Mouse (Mus musculus) CH12.LX (cell line): Measurements from ENCODE around the gene Pald1. TPM values are rescaled to one million over a fixed set of nuclear protein-coding genes. Genes with fewer than 3 reads are reported as not detected.

Source experiments
- DNase-seq: peaks from one replicate; pipeline ENCODE4 v3.0.0-alpha.2; 2013; ENCODE audit errors: extremely low read depth
- H3K27ac ChIP-seq: 2 replicates; pipeline ENCODE4 v1.5.1; 2012; ENCODE audit warnings: low read depth, mild to moderate bottlenecking, control low read depth, moderate library complexity; ENCODE audit not compliant: insufficient read depth
- H3K27me3 ChIP-seq: replicated peaks from 2 replicates; pipeline ENCODE3; 2012; ENCODE audit warnings: inconsistent platforms
- H3K36me3 ChIP-seq, 2 experiments: replicated peaks in 1 of 2; 2 replicates each; pipeline versions ENCODE3 to v1.6.1; 2012; ENCODE audit warnings: inconsistent platforms in 1 of 2, low read length in 1 of 2, mild to moderate bottlenecking in 1 of 2, mixed read lengths in 1 of 2, moderate library complexity in 1 of 2; ENCODE audit not compliant: control insufficient read depth in 1 of 2, insufficient read depth in 1 of 2
- H3K4me1 ChIP-seq, 2 experiments: 2 replicates each; pipeline ENCODE4 v1.6.1; 2012; ENCODE audit warnings: inconsistent platforms in 1 of 2, moderate library complexity in 1 of 2; ENCODE audit not compliant: insufficient read depth in 2 of 2, control insufficient read depth in 1 of 2
- H3K4me2 ChIP-seq: 2 replicates; pipeline ENCODE4 v1.6.1; 2012; ENCODE audit warnings: low read depth, mild to moderate bottlenecking, control low read depth; ENCODE audit not compliant: poor library complexity, insufficient read depth, severe bottlenecking
- H3K4me3 ChIP-seq, 3 experiments: fragments of 150-350 bp in 1 of 3; sonication (generic) in 1 of 3; replicated peaks in 1 of 3; 2 replicates each; pipeline versions ENCODE3 to v1.5.1; 2011 to 2012; ENCODE audit warnings: low read depth in 2 of 3, low read length in 2 of 3, mild to moderate bottlenecking in 2 of 3, moderate library complexity in 2 of 3, control low read depth in 1 of 3, improper control_type of control experiment in 1 of 3, inconsistent platforms in 1 of 3, mixed read lengths in 1 of 3; ENCODE audit not compliant: poor library complexity in 1 of 3
- H3K79me2 ChIP-seq: replicated peaks from 2 replicates; pipeline ENCODE4 v1.6.1; 2012; ENCODE audit warnings: mild to moderate bottlenecking, moderate library complexity; ENCODE audit not compliant: control insufficient read depth, poor library complexity, insufficient read depth, severe bottlenecking; ENCODE audit errors: extremely low read depth
- H3K9ac ChIP-seq: 2 replicates; pipeline ENCODE4 v1.6.1; 2012; ENCODE audit warnings: low read depth, mild to moderate bottlenecking, control low read depth, moderate library complexity; ENCODE audit not compliant: insufficient read depth
- H3K9me3 ChIP-seq: replicated peaks from 2 replicates; pipeline ENCODE3; 2012; ENCODE audit warnings: low read length, inconsistent platforms, mixed read lengths
- BHLHE40 ChIP-seq: IDR thresholded peaks from 2 replicates; pipeline ENCODE4 v1.6.1; 2011; ENCODE audit warnings: mild to moderate bottlenecking, low read depth, low read length, improper control_type of control experiment
- IRF4 ChIP-seq: IDR thresholded peaks from 2 replicates; pipeline ENCODE4 v1.6.1; 2014; ENCODE audit warnings: low read depth, mild to moderate bottlenecking, inconsistent platforms, low read length, improper control_type of control experiment
- MEF2A ChIP-seq: IDR thresholded peaks from 2 replicates; pipeline ENCODE4 v1.6.1; 2014; ENCODE audit warnings: low read depth, mild to moderate bottlenecking, inconsistent platforms, low read length, improper control_type of control experiment, borderline replicate concordance
- MXI1 ChIP-seq: IDR thresholded peaks from 2 replicates; pipeline ENCODE4 v1.6.1; 2011; ENCODE audit warnings: mild to moderate bottlenecking, low read depth, low read length, improper control_type of control experiment
- NRF1 ChIP-seq: IDR thresholded peaks from 2 replicates; pipeline ENCODE4 v1.6.1; 2014; ENCODE audit warnings: low read depth, mild to moderate bottlenecking, inconsistent platforms, low read length, improper control_type of control experiment, moderate library complexity
- PAX5 ChIP-seq: IDR thresholded peaks from 2 replicates; pipeline ENCODE4 v1.6.1; 2012; ENCODE audit warnings: low read length, inconsistent platforms, mixed read lengths
- POLR2A ChIP-seq: IDR thresholded peaks from 2 replicates; pipeline ENCODE4 v1.6.1; 2011; ENCODE audit warnings: low read depth, mild to moderate bottlenecking, improper control_type of control experiment, low read length
- RCOR1 ChIP-seq: conservative IDR thresholded peaks from 2 replicates; pipeline ENCODE4 v1.6.1; 2012; ENCODE audit warnings: low read depth, mild to moderate bottlenecking, inconsistent platforms, low read length, improper control_type of control experiment
- SIN3A ChIP-seq: IDR thresholded peaks from 2 replicates; pipeline ENCODE4 v1.6.1; 2012; ENCODE audit warnings: low read length, improper control_type of control experiment, inconsistent platforms
- SMC3 ChIP-seq: IDR thresholded peaks from 2 replicates; pipeline ENCODE4 v1.6.1; 2011; ENCODE audit warnings: low read depth, low read length, improper control_type of control experiment
- TBP ChIP-seq: conservative IDR thresholded peaks from 2 replicates; pipeline ENCODE4 v1.6.1; 2011; ENCODE audit warnings: low read depth, low read length, improper control_type of control experiment
- UBTF ChIP-seq: IDR thresholded peaks from 2 replicates; pipeline ENCODE4 v1.6.1; 2012; ENCODE audit warnings: low read depth, mild to moderate bottlenecking, inconsistent platforms, low read length, improper control_type of control experiment, moderate library complexity
- USF1 ChIP-seq: IDR thresholded peaks from 2 replicates; pipeline ENCODE4 v1.6.1; 2014; ENCODE audit warnings: low read depth, mild to moderate bottlenecking, inconsistent platforms, low read length, improper control_type of control experiment
- USF2 ChIP-seq: conservative IDR thresholded peaks from 2 replicates; pipeline ENCODE4 v1.6.1; 2011; ENCODE audit warnings: low read depth, low read length, improper control_type of control experiment
- ZC3H11A ChIP-seq: IDR thresholded peaks from 2 replicates; pipeline ENCODE4 v1.6.1; 2012; ENCODE audit warnings: low read depth, mild to moderate bottlenecking, inconsistent platforms, low read length, improper control_type of control experiment
- ZKSCAN1 ChIP-seq: IDR thresholded peaks from 2 replicates; pipeline ENCODE4 v1.6.1; 2012; ENCODE audit warnings: low read depth, inconsistent platforms, low read length, improper control_type of control experiment, borderline replicate concordance
- ZMIZ1 ChIP-seq: IDR thresholded peaks from 2 replicates; pipeline ENCODE4 v1.6.1; 2012; ENCODE audit warnings: low read depth, mild to moderate bottlenecking, inconsistent platforms, low read length, improper control_type of control experiment
- dilution Hi-C: fragments of 300-500 bp; cut with MboI; formaldehyde crosslinking; loops from 2 replicates; pipeline ENCODE4 v1.14.3; 2020; ENCODE audit warnings: low sequenced_read_pairs; ENCODE audit not compliant: extremely low pct_unique_long_range_greater_than_20kb, extremely low pct_ligation_motif_present
- in situ Hi-C: fragments of 300-500 bp; cut with MboI; formaldehyde crosslinking; loops from 3 replicates; pipeline ENCODE4 v1.14.3; 2019; ENCODE audit warnings: low sequenced_read_pairs, low pct_ligation_motif_present, low pct_unique_long_range_greater_than_20kb, mixed read lengths
- polyA plus RNA-seq: library from polyadenylated mRNA; unstranded; fragments of >175 nt; gene quantifications from 2 replicates; pipeline ENCODE4 v1.2.1, GENCODE M21; 2012; ENCODE audit warnings: low read depth; ENCODE audit not compliant: insufficient read length
- total RNA-seq, 2 experiments: library from RNA; depleted of rRNA; stranded (reverse); fragments of 300-350 nt in 1 of 2; fragments of >200 nt in 1 of 2; gene quantifications; 2 replicates each; pipeline ENCODE4 v1.2.3; 2012 to 2014

Pald1 gene
- total and polyA plus RNA-seq, 3 experiments: 1.5 to 2.0 (median 1.5) TPM

DNA sequence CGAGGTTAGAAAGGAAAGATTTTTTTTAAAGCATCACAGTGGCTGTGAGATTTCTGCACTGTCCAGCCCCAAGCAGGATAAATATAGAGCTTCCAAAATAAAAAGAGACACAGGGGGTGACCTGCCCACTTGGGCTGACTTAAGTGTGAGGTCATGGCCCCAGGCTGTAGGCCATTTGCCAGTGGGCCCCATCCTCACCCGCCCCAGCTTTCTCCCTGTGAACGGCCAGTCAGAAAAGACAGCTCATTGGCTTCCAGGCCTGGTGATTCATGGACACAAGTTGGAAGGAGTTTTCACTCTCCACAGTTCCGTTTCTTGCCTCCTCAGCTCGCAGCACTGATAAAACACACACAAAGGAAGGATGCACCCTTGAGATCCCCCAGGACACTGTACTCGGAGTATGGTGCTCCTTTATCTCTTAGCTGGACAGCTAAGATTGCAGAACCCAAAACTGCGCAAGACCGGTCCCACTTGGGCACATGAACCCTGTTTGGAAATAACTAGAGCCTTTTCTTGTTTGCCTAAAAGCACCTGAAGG is 111.2 kb downstream of the Pald1 start:
- no peak overlapping the region for H3K27ac ChIP-seq
- H3K79me2 ChIP-seq: no peaks in the 10 kb centered on the region
- peaks cover 2% of the 10 kb centered on the region for H3K27me3 ChIP-seq
- TF ChIP-seq PAX5 (no peak), UBTF (no peak), ZC3H11A (no peak), USF1 (no peak), POLR2A (no peak), IRF4 (no peak), RCOR1 (no peak), USF2 (no peak), ZMIZ1 (no peak), SIN3A (no peak), SMC3 (no peak), BHLHE40 (no peak), ZKSCAN1 (no peak), TBP (no peak), NRF1 (no peak), MXI1 (no peak), MEF2A (no peak)
- dilution Hi-C loops (no loop called here), in situ Hi-C loops (no loop called here)
- peaks cover 3 to 18% of the 10 kb centered on the region in 2 experiments for H3K4me1 ChIP-seq
- no peak overlapping the region for H3K4me2 ChIP-seq
- no peaks in the 10 kb centered on the region for H3K36me3 ChIP-seq
- no peak overlapping the region for H3K4me3 ChIP-seq
- DNase-seq: no peak
- H3K9me3 ChIP-seq: no peaks in the 10 kb centered on the region
- no peak overlapping the region for H3K9ac ChIP-seq

Other genes starting within 250 kb of the Pald1 start
- gene Sgpl1, start 235.8 kb downstream of the Pald1 start, total RNA-seq (2012; rRNA removed): 40.6 and 48.3 TPM in 2 replicates
- gene Sgpl1, start 235.8 kb downstream of the Pald1 start, total RNA-seq (2014; rRNA removed): 52.1 and 56.6 TPM in 2 replicates
- 55.4 and 57.2 TPM in 2 replicates for gene Sgpl1, start 235.8 kb downstream of the Pald1 start, polyA plus RNA-seq
- 0.17 TPM in 1 of 2 replicates, not detected in the other for gene Tbata, start 211.6 kb downstream of the Pald1 start, total RNA-seq (2012; rRNA removed)
- not detected in 2 replicates for gene Tbata, start 211.6 kb downstream of the Pald1 start, total RNA-seq (2014; rRNA removed)
- 0.73 TPM in 1 of 2 replicates, not detected in the other for gene Tbata, start 211.6 kb downstream of the Pald1 start, polyA plus RNA-seq
- 1.3 and 2.7 TPM in 2 replicates for gene Adamts14, start 110.1 kb downstream of the Pald1 start, total RNA-seq (2012; rRNA removed)
- 1.2 and 1.4 TPM in 2 replicates for gene Adamts14, start 110.1 kb downstream of the Pald1 start, total RNA-seq (2014; rRNA removed)
- 2.0 and 2.5 TPM in 2 replicates for gene Adamts14, start 110.1 kb downstream of the Pald1 start, polyA plus RNA-seq
- 0.67 and 0.93 TPM in 2 replicates for gene Prf1, start 85.7 kb downstream of the Pald1 start, total RNA-seq (2012; rRNA removed)
- gene Prf1, start 85.7 kb downstream of the Pald1 start, total RNA-seq (2014; rRNA removed): 0.32 and 0.39 TPM in 2 replicates
- gene Prf1, start 85.7 kb downstream of the Pald1 start, polyA plus RNA-seq: 0.38 and 0.43 TPM in 2 replicates
- gene Nodal, start 34.4 kb upstream of the Pald1 start, total RNA-seq (2012; rRNA removed): 0.13 TPM in 1 of 2 replicates, not detected in the other
- gene Nodal, start 34.4 kb upstream of the Pald1 start, total RNA-seq (2014; rRNA removed): not detected in 2 replicates
- gene Nodal, start 34.4 kb upstream of the Pald1 start, polyA plus RNA-seq: not detected in 2 replicates
- gene Eif4ebp2, start 69.1 kb upstream of the Pald1 start, total RNA-seq (2012; rRNA removed): 12.8 and 16.4 TPM in 2 replicates
- 5.5 and 7.5 TPM in 2 replicates for gene Eif4ebp2, start 69.1 kb upstream of the Pald1 start, total RNA-seq (2014; rRNA removed)
- 65.5 and 73.2 TPM in 2 replicates for gene Eif4ebp2, start 69.1 kb upstream of the Pald1 start, polyA plus RNA-seq
- 8.0 and 8.2 TPM in 2 replicates for gene Lrrc20, start 92.3 kb upstream of the Pald1 start, total RNA-seq (2012; rRNA removed)
- 9.9 and 11.2 TPM in 2 replicates for gene Lrrc20, start 92.3 kb upstream of the Pald1 start, total RNA-seq (2014; rRNA removed)
- 12.2 and 13.7 TPM in 2 replicates for gene Lrrc20, start 92.3 kb upstream of the Pald1 start, polyA plus RNA-seq
- gene Npffr1, start 212.0 kb upstream of the Pald1 start, total RNA-seq (2012; rRNA removed): not detected in 2 replicates
- not detected in 2 replicates for gene Npffr1, start 212.0 kb upstream of the Pald1 start, total RNA-seq (2014; rRNA removed)
- not detected in 2 replicates for gene Npffr1, start 212.0 kb upstream of the Pald1 start, polyA plus RNA-seq